Mouse (Mus musculus): Measurements from ENCODE around the gene Wrnip1.
A peak's percentile ranks its signal among the peaks of the same experiment; 100 is the strongest.

Wrnip1 gene

GRCm38 (mm10) chr13:32806820-32807219 is 5.0 kb downstream of the Wrnip1 start:
- DNase-seq (ENCODE audit: low spot score in 2 of 2): no peak

GRCm38 (mm10) chr13:32807624-32808023 is 5.8 kb downstream of the Wrnip1 start:
- DNase-seq (ENCODE audit: low spot score in 2 of 2): no peak

- no peak for DNase-seq (ENCODE audit: low spot score in 2 of 2)
These were observed 17.4 kb downstream of the Wrnip1 start for GRCm38 (mm10) chr13:32819241-32819640.

GRCm38 (mm10) chr13:32819926-32820325 is 18.1 kb downstream of the Wrnip1 start:
- DNase-seq (ENCODE audit: low spot score in 2 of 2): no peak

- no peak for DNase-seq (ENCODE audit: low spot score in 2 of 2)
These were observed 19.8 kb downstream of the Wrnip1 start for GRCm38 (mm10) chr13:32821671-32822070.

- DNase-seq (ENCODE audit: low spot score in 2 of 2): no peak
These were observed 21.3 kb downstream of the Wrnip1 start for GRCm38 (mm10) chr13:32823126-32823525.

- no peak for DNase-seq (ENCODE audit: low spot score in 2 of 2)
These were observed 22.8 kb downstream of the Wrnip1 start for GRCm38 (mm10) chr13:32824377-32825330.

GRCm38 (mm10) chr13:32825546-32825945 is 23.7 kb downstream of the Wrnip1 start:
- DNase-seq (ENCODE audit: low spot score in 2 of 2): no peak

- DNase-seq (ENCODE audit: low spot score in 2 of 2): no peak
These were observed 25.4 kb downstream of the Wrnip1 start for GRCm38 (mm10) chr13:32827111-32827822.

GRCm38 (mm10) chr13:32827951-32828350 is 26.1 kb downstream of the Wrnip1 start:
- peak in 1 of 2 experiments; percentile 29 for DNase-seq (ENCODE audit: low spot score in 2 of 2)

GRCm38 (mm10) chr13:32828886-32829285 is 27.0 kb downstream of the Wrnip1 start:
- no peak for DNase-seq (ENCODE audit: low spot score in 2 of 2)

GRCm38 (mm10) chr13:32831505-32832273 is 29.9 kb downstream of the Wrnip1 start:
- DNase-seq (ENCODE audit: low spot score in 2 of 2): no peak

- DNase-seq (ENCODE audit: low spot score in 2 of 2): no peak
These were observed 30.9 kb downstream of the Wrnip1 start for GRCm38 (mm10) chr13:32832776-32833175.

GRCm38 (mm10) chr13:32833237-32833636 is 31.4 kb downstream of the Wrnip1 start:
- no peak for DNase-seq (ENCODE audit: low spot score in 2 of 2)

- DNase-seq (ENCODE audit: low spot score in 2 of 2): no peak
These were observed 32.7 kb downstream of the Wrnip1 start for GRCm38 (mm10) chr13:32834513-32834912.

GRCm38 (mm10) chr13:32839314-32839713 is 37.5 kb downstream of the Wrnip1 start:
- DNase-seq (ENCODE audit: low spot score in 2 of 2): no peak

GRCm38 (mm10) chr13:32841349-32841748 is 39.5 kb downstream of the Wrnip1 start:
- no peak for DNase-seq (ENCODE audit: low spot score in 2 of 2)

GRCm38 (mm10) chr13:32846221-32846620 is 44.4 kb downstream of the Wrnip1 start:
- no peak for DNase-seq (ENCODE audit: low spot score in 2 of 2)

GRCm38 (mm10) chr13:32849092-32849491 is 47.3 kb downstream of the Wrnip1 start:
- DNase-seq (ENCODE audit: low spot score in 2 of 2): no peak

GRCm38 (mm10) chr13:32849531-32850123 is 47.8 kb downstream of the Wrnip1 start:
- no peak for DNase-seq (ENCODE audit: low spot score in 2 of 2)

GRCm38 (mm10) chr13:32850156-32850555 is 48.3 kb downstream of the Wrnip1 start:
- no peak for DNase-seq (ENCODE audit: low spot score in 2 of 2)
